Mouse (Mus musculus) liver, embryonic 14.5 days (tissue): ENCODE data around the gene Lats1. TPM values are rescaled to one million over a fixed set of nuclear protein-coding genes. Genes with fewer than 3 reads are reported as not detected.

Source experiments
- ATAC-seq: fragments of 200-750 bp; cut with Nextera tagmentation; 2 replicates; pipeline ENCODE4 v1.8.0; 2017; ENCODE audit warnings: moderate number of reproducible peaks, mild to moderate bottlenecking, moderate library complexity; ENCODE audit not compliant: insufficient read depth
- DNase-seq, 3 experiments: peaks; one replicate each; pipeline ENCODE4 v3.0.0-alpha.2; 2012 to 2013; ENCODE audit warnings: low read depth in 3 of 3, low spot score in 3 of 3
- H3K27ac ChIP-seq: fragments of 300-500 bp; sonication (generic); 2 replicates; pipeline ENCODE4 v1.5.1; 2014; ENCODE audit warnings: moderate library complexity, mild to moderate bottlenecking, control low read depth, inconsistent platforms
- H3K27me3 ChIP-seq: fragments of 300-500 bp; sonication (generic); 2 replicates; pipeline ENCODE4 v1.6.1; 2014; ENCODE audit warnings: mild to moderate bottlenecking, low read length, moderate library complexity; ENCODE audit not compliant: control insufficient read depth, insufficient read depth
- H3K36me3 ChIP-seq: fragments of 300-500 bp; sonication (generic); replicated peaks from 2 replicates; pipeline ENCODE4 v1.6.1; 2014; ENCODE audit warnings: low read depth; ENCODE audit not compliant: control insufficient read depth, insufficient read depth
- H3K4me1 ChIP-seq, 2 experiments: fragments of 200-500 bp in 1 of 2; fragments of 300-500 bp in 1 of 2; sonication (generic) in 1 of 2; replicated peaks; 2 replicates each; pipeline ENCODE4 v1.6.1; 2012 to 2014; ENCODE audit warnings: antibody characterized with exemption in 1 of 2, inconsistent platforms in 1 of 2, low read length in 1 of 2; ENCODE audit not compliant: control insufficient read depth in 2 of 2, insufficient read depth in 2 of 2
- H3K4me2 ChIP-seq: fragments of 300-500 bp; sonication (generic); 2 replicates; pipeline ENCODE4 v1.6.1; 2014; ENCODE audit warnings: low read depth, mild to moderate bottlenecking, control low read depth, moderate library complexity
- H3K4me3 ChIP-seq, 2 experiments: fragments of 200-500 bp in 1 of 2; fragments of 300-500 bp in 1 of 2; sonication (generic) in 1 of 2; 2 replicates each; pipeline ENCODE4 v1.5.1; 2012 to 2014; ENCODE audit warnings: low read depth in 2 of 2, low read length in 2 of 2, mild to moderate bottlenecking in 2 of 2, control low read depth in 1 of 2, inconsistent platforms in 1 of 2, moderate library complexity in 1 of 2; ENCODE audit not compliant: insufficient read depth in 1 of 2
- H3K9ac ChIP-seq: fragments of 300-500 bp; sonication (generic); replicated peaks from 2 replicates; pipeline ENCODE4 v1.6.1; 2014; ENCODE audit warnings: mild to moderate bottlenecking, control low read depth, moderate library complexity
- H3K9me3 ChIP-seq: fragments of 300-500 bp; sonication (generic); 2 replicates; pipeline ENCODE4 v1.6.1; 2016; ENCODE audit warnings: low read length, mixed read lengths; ENCODE audit not compliant: control insufficient read depth
- CTCF ChIP-seq: IDR thresholded peaks from 2 replicates; pipeline ENCODE4 v1.5.1; 2016; ENCODE audit warnings: antibody characterized with exemption, low read depth, control low read depth
- EP300 ChIP-seq: IDR thresholded peaks from 2 replicates; pipeline ENCODE4 v1.6.1; 2016; ENCODE audit warnings: antibody characterized with exemption, low read depth
- WGBS: fragments of 180-500 bp; shearing (Covaris S2); extraction: QIAGEN DNeasy Blood & Tissue Kit; methylation state at CpG from one replicate; pipeline ENCODE4 v1.1.7; 2014; ENCODE audit not compliant: insufficient replicate concordance; 5-methylcytosine and 5-hydroxymethylcytosine counted together
- polyA plus RNA-seq, 2 experiments: library from polyadenylated mRNA; depleted of rRNA in 1 of 2; stranded (reverse) in 1 of 2; unstranded in 1 of 2; fragments of >200 nt; fragmentation: Nextera tagmentation in 1 of 2; extraction: Ambion mirVana in 1 of 2; gene quantifications; 2 replicates each; pipeline versions ENCODE4 v1.2.1 to v1.2.3; 2012 to 2014

The Lats1 gene
- polyA plus RNA-seq (2012; rRNA removed) (3.9 and 4.7 TPM in 2 replicates), polyA plus RNA-seq (2014; fragmentation: Nextera tagmentation; extraction: Ambion mirVana) (2.8 and 3.7 TPM in 2 replicates)

DNA sequence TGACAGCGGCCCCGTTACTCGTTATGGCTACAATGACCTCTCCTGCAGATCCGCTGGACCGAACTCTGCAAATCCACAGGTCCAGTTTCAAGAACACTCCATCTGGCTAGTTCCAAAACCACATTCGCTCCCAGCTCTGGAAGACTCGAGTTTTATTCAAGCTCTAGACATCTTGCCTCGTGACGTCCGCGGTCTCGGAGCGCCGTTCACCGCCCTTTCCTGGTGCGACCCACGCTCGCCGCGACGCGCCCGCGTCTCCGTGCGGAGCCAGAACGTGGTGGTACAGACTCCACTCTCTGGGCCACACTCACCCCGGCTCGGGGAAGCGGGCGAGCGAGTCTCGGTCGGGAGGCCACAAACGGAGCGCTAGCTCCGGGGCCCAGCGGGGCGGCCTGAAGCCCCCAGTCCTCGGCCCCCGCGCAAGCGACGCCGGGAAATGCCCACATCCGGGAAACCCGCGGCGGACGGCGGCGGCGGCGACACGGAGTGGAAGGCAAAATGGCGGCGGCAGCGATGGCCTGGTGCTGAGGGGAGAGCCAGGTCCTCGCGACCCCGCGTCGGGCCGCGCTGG, at the start of gene Lats1, which contains the start of gene Pcmt1:
Lats1 (plus strand) TSS at position 484 of the 571 bp plus-strand sequence.
Pcmt1 (minus strand) TSS at position 406 of the 571 bp plus-strand sequence.
- Histone ChIP-seq H3K36me3 (peaks cover 28% of the 10 kb centered on the region), H3K4me1 (peaks cover 12 to 14% of the 10 kb centered on the region in 2 experiments), H3K9me3 (no peaks in the 10 kb centered on the region), H3K4me3 (peak within 1 kb of the TSS; percentile 66 to 89), H3K27ac (peak within 1 kb of the TSS; percentile 5), H3K27me3 (no peaks in the 10 kb centered on the region), H3K4me2 (peak within 1 kb of the TSS; percentile 75), H3K9ac (peak within 1 kb of the TSS; percentile 91)
- ATAC-seq, result peak; percentile 83
- peak; percentile 45 to 58 (median 58) for DNase-seq
- WGBS, result under 1% methylated on average over 62 of the region's 65 CpGs
- TF ChIP-seq CTCF, result no peak
- no peak for TF ChIP-seq EP300

DNA sequence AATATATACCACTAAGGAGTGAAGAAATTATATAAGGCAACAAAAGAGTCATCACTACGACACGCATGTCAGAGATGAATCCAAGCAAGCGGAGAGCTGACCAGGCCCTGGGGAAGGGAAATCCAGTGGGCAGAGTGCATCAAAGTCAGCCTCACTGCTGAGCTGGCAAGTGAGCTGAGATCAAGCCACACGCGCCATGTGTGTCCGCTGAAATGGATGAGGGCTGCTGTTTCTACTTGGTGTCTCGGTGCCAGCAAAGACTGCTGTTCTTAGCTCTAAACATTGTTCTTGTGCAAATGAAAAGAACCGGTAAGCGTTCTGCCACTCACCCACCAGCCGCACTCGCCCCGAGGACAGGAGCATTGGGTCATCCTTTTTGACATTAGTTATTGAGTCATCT, 40.6 kb upstream of the Lats1 start:
- Histone ChIP-seq H3K9me3 (no peaks in the 10 kb centered on the region), H3K4me3 (no peak overlapping the region), H3K27ac (no peak overlapping the region), H3K9ac (no peak overlapping the region), H3K4me2 (no peak overlapping the region), H3K36me3 (peaks cover 63% of the 10 kb centered on the region), H3K27me3 (no peaks in the 10 kb centered on the region), H3K4me1 (no peaks in the 10 kb centered on the region)
- ATAC-seq (no peak), DNase-seq (no peak)
- WGBS, result 93% methylated on average over 12 of the region's 12 CpGs
- TF ChIP-seq CTCF, result no peak
- no peak for TF ChIP-seq EP300

DNA sequence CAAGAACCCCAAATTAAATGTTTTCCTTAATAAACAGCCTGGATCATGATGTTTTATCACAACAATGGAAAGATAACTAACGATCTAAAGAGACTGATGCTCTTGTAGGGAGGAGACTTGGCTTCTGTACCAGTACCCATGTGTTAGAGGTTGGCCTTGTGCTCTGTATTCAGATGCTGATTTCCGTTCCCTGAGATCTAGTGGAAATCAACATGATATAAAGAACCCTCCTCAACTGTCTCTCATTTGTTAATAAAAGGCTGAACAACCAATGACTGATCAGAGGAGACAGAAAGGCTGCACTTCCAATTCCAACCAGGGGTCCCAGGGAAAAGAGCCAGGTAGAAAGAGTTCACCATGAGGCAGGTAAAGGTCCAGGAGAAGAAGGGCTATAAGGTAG, 35.1 kb upstream of the Lats1 start:
- no peak overlapping the region for H3K9ac ChIP-seq
- DNase-seq, result no peak
- WGBS, result 79% methylated on average over 2 of the region's 2 CpGs
- H3K9me3 ChIP-seq, result no peaks in the 10 kb centered on the region
- no peak for TF ChIP-seq CTCF
- TF ChIP-seq EP300, result no peak
- no peaks in the 10 kb centered on the region for H3K27me3 ChIP-seq
- H3K4me1 ChIP-seq, result no peaks in the 10 kb centered on the region
- peaks cover 57% of the 10 kb centered on the region for H3K36me3 ChIP-seq
- H3K27ac ChIP-seq, result no peak overlapping the region
- ATAC-seq, result no peak
- no peak overlapping the region for H3K4me3 ChIP-seq
- H3K4me2 ChIP-seq, result no peak overlapping the region

DNA sequence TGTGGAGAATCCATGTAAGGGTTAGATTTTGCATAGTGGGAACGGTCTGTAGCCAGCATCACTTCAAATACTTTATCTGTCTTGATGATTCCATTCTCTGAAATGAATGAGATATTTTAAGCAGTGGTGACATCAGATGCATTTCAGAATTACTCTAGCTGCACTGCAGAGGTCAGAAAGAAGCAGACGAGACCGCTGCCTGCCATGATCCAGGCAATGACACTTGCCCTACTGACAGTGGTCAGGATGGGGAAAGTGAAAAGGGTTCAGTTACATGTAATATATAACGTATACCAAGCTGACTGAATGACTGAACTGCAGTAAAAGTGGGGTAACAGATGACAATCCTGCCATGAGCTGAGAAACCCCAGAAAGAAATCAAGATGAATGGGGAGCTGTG, 32.0 kb upstream of the Lats1 start:
- no peak overlapping the region for H3K4me3 ChIP-seq
- WGBS, result 86% methylated on average over 4 of the region's 4 CpGs
- no peak overlapping the region for H3K27ac ChIP-seq
- ATAC-seq (no peak), DNase-seq (no peak)
- H3K9me3 ChIP-seq, result no peaks in the 10 kb centered on the region
- TF ChIP-seq CTCF (no peak), EP300 (no peak)
- H3K36me3 ChIP-seq, result peaks cover 34% of the 10 kb centered on the region
- H3K4me1 ChIP-seq, result no peaks in the 10 kb centered on the region
- no peaks in the 10 kb centered on the region for H3K27me3 ChIP-seq
- H3K9ac ChIP-seq, result no peak overlapping the region
- H3K4me2 ChIP-seq, result no peak overlapping the region

DNA sequence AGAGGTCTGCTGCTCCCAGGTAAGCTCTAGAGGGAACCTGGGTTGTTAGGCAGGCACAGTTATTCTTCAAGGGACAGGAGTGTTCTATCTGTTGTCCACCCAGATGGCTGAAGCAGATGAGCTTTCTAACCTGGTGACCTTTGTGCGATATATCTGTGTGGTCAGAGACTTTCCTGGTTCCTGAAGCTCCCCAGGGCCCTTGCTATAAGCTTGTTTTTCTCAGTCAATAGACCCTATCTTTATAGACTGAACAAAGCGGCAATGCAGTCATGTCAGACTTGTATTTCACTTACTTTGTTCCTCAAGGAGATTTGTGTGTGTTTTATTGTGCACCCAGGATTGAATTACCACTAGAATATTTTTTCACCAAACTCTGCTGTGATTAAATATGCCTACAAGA, 30.0 kb upstream of the Lats1 start:
- 83% methylated on average over 2 of the region's 2 CpGs for WGBS
- Histone ChIP-seq H3K27ac (no peak overlapping the region), H3K9ac (no peak overlapping the region), H3K4me2 (no peak overlapping the region), H3K4me1 (no peaks in the 10 kb centered on the region), H3K4me3 (no peak overlapping the region), H3K9me3 (no peaks in the 10 kb centered on the region), H3K36me3 (peaks cover 26% of the 10 kb centered on the region), H3K27me3 (no peaks in the 10 kb centered on the region)
- TF ChIP-seq EP300 (no peak), CTCF (no peak)
- DNase-seq (no peak), ATAC-seq (no peak)
